Mouse (Mus musculus): ENCODE results near the gene Mios.

The Mios gene

GRCm38 (mm10) chr6:8283255-8283654 is 74.2 kb downstream of the Mios start:
- no peak for DNase-seq

GRCm38 (mm10) chr6:8285401-8285960 is 76.5 kb downstream of the Mios start:
- DNase-seq = no peak
